Mouse (Mus musculus) midbrain, embryonic 16.5 days (tissue): Measurements from ENCODE around the gene 1700016K19Rik. TPM values are rescaled to one million over a fixed set of nuclear protein-coding genes. Genes with fewer than 3 reads are reported as not detected.

Experiments used
- ATAC-seq: fragments of 200-750 bp; cut with Nextera tagmentation; 2 replicates; pipeline ENCODE4 v1.8.0; 2017; ENCODE audit warnings: moderate TSS enrichment
- H3K27ac ChIP-seq: fragments of 300-500 bp; sonication (generic); 2 replicates; pipeline ENCODE4 v1.5.1; 2014; ENCODE audit warnings: mild to moderate bottlenecking, low read length, mixed read lengths
- H3K27me3 ChIP-seq: fragments of 300-500 bp; sonication (generic); 2 replicates; pipeline ENCODE4 v1.6.1; 2014; ENCODE audit warnings: low read depth, low read length, mixed read lengths; ENCODE audit not compliant: control insufficient read depth, insufficient read depth
- H3K36me3 ChIP-seq: fragments of 300-500 bp; sonication (generic); 2 replicates; pipeline ENCODE4 v1.6.1; 2014; ENCODE audit warnings: mild to moderate bottlenecking, low read length, moderate library complexity, mixed read lengths; ENCODE audit not compliant: control insufficient read depth, insufficient read depth
- H3K4me1 ChIP-seq: fragments of 300-500 bp; sonication (generic); 2 replicates; pipeline ENCODE4 v1.6.1; 2014; ENCODE audit warnings: mild to moderate bottlenecking, low read length, mixed read lengths; ENCODE audit not compliant: control insufficient read depth, insufficient read depth
- H3K4me2 ChIP-seq: fragments of 300-500 bp; sonication (generic); 2 replicates; pipeline ENCODE4 v1.6.1; 2014; ENCODE audit warnings: mild to moderate bottlenecking, low read length, mixed read lengths
- H3K4me3 ChIP-seq: fragments of 300-500 bp; sonication (generic); 2 replicates; pipeline ENCODE4 v1.5.1; 2014; ENCODE audit warnings: low read depth, mild to moderate bottlenecking, low read length, moderate library complexity, mixed read lengths
- H3K9ac ChIP-seq: fragments of 300-500 bp; sonication (generic); 2 replicates; pipeline ENCODE4 v1.6.1; 2014; ENCODE audit warnings: low read depth, low read length, mixed read lengths
- H3K9me3 ChIP-seq: fragments of 300-500 bp; sonication (generic); replicated peaks from 2 replicates; pipeline ENCODE4 v1.6.1; 2014; ENCODE audit warnings: mild to moderate bottlenecking, low read length, mixed read lengths; ENCODE audit not compliant: control insufficient read depth, poor library complexity, severe bottlenecking
- WGBS: fragments of 180-500 bp; shearing (Covaris S2); extraction: QIAGEN DNeasy Blood & Tissue Kit; methylation state at CpG from one replicate; pipeline ENCODE4 v1.1.7; 2014; 5-methylcytosine and 5-hydroxymethylcytosine counted together
- polyA plus RNA-seq: library from polyadenylated mRNA; unstranded; fragments of >200 nt; fragmentation: Nextera tagmentation; extraction: Ambion mirVana; gene quantifications from 2 replicates; pipeline ENCODE4 v1.2.1, GENCODE M21; 2015

1700016K19Rik gene
- polyA plus RNA-seq, 1 experiment from 2014 or later: 7.0 TPM

DNA sequence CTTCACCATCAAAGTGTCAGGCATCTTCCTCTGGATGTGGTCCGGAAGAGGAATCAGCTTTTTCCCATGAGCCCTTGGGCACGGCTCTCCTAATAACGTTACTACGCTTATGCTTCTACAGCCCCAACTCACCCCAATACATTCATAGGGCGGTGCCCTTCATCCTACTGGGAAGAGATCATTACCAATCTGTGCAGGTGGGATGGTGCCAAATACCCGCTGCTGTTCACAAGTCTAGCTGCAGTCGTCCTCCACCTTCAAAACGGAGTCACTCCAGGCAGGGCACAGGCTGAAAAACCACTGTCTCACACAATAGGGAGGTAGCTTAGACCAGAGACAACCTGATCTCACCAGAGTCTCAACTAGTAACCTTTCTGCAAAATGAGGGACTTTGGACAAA, 35.5 kb downstream of the 1700016K19Rik start:
- no peak overlapping the region for H3K27ac ChIP-seq
- H3K36me3 ChIP-seq: no peaks in the 10 kb centered on the region
- ATAC-seq: no peak
- no peak overlapping the region for H3K9ac ChIP-seq
- H3K27me3 ChIP-seq: no peaks in the 10 kb centered on the region
- H3K4me3 ChIP-seq: no peak overlapping the region
- WGBS: 84% methylated on average over 8 of the region's 8 CpGs
- H3K4me2 ChIP-seq: no peak overlapping the region
- H3K9me3 ChIP-seq: no peaks in the 10 kb centered on the region
- no peaks in the 10 kb centered on the region for H3K4me1 ChIP-seq

GRCm38 (mm10) chr11:76037581-76038294, 38.0 kb downstream of the 1700016K19Rik start:
- WGBS: 42% methylated on average over 6 of the region's 6 CpGs
- ATAC-seq: no peak

DNA sequence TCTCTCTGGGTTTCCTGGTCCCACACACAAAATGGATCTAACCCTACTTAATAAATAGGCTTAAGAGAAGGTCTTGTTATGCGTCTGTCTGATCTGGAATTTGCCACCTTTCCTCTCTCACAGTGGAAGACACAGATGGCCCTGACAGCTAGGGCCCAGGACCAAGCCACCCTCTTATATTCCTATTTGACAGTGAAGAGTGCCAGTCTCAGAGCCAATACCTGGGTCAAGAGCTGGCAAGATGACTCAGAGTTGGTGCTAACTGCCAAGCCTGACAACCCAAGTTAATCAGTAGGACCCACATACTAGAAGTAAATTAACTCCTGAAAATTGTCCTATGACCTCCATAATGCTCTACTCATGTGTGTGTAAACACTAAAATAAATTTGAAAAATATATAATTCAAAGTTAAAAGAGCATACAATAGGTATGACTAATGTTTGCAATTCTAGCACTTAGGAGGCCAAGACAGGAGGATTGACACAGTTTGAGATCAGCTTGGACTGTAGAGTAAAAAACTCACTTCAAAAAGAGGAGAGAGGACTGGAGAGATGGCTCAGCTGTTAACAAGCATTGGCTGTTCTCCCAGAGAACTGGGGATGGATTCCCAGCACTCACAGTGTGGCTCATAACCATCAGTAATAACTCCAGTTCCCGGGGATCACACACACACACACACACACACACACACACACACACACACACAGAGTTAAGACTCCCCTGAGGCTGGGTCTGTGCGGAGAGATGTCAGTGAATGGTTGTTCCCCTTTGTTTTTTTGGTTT, 39.8 kb downstream of the 1700016K19Rik start:
- Histone ChIP-seq H3K36me3 (no peaks in the 10 kb centered on the region), H3K4me2 (no peak overlapping the region), H3K4me3 (no peak overlapping the region), H3K4me1 (peaks cover 6% of the 10 kb centered on the region; the same call in 1 of the 2 replicates), H3K27me3 (no peaks in the 10 kb centered on the region), H3K9ac (no peak overlapping the region), H3K27ac (no peak overlapping the region), H3K9me3 (no peaks in the 10 kb centered on the region)
- WGBS: 82% methylated on average over 3 of the region's 3 CpGs
- ATAC-seq: no peak

More at GRCm38 (mm10) chr11:76037581-76038294, 38.0 kb downstream of the 1700016K19Rik start:
- no peaks in the 10 kb centered on the region for H3K36me3 ChIP-seq
- no peaks in the 10 kb centered on the region for H3K9me3 ChIP-seq
- H3K9ac ChIP-seq: no peak overlapping the region
- H3K4me2 ChIP-seq: no peak overlapping the region
- no peak overlapping the region for H3K27ac ChIP-seq
- H3K27me3 ChIP-seq: no peaks in the 10 kb centered on the region
- H3K4me1 ChIP-seq: 0 out of 2 replicates have a peak, but pooled peaks cover under 1% of the 10 kb centered on the region
- H3K4me3 ChIP-seq: no peak overlapping the region

DNA sequence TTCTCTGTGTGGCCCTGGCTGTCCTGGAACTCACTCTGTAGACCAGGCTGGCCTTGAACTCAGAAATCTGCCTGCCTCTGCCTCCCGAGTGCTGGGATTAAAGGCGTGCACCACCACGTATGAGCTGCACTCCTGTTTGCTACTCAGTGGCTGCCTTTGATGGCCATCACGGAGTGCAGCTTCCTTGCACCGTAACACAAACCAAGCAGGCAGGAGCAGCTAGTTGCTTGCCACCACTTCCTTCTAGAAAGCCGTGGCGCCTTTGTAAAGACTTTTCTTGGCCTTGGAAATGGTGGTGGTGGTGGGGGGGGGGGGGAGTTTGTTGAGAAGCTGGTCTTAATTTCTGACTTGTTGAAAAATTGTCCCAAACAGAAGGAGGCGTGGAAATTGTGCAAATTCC, 40.4 kb downstream of the 1700016K19Rik start:
- Histone ChIP-seq H3K4me2 (no peak overlapping the region), H3K27me3 (no peaks in the 10 kb centered on the region), H3K4me3 (no peak overlapping the region), H3K36me3 (no peaks in the 10 kb centered on the region; the same call in 1 of the 2 replicates), H3K9me3 (no peaks in the 10 kb centered on the region), H3K4me1 (peaks cover 6% of the 10 kb centered on the region; the same call in 1 of the 2 replicates), H3K27ac (no peak overlapping the region), H3K9ac (no peak overlapping the region)
- no peak for ATAC-seq
- 81% methylated on average over 8 of the region's 8 CpGs for WGBS

DNA sequence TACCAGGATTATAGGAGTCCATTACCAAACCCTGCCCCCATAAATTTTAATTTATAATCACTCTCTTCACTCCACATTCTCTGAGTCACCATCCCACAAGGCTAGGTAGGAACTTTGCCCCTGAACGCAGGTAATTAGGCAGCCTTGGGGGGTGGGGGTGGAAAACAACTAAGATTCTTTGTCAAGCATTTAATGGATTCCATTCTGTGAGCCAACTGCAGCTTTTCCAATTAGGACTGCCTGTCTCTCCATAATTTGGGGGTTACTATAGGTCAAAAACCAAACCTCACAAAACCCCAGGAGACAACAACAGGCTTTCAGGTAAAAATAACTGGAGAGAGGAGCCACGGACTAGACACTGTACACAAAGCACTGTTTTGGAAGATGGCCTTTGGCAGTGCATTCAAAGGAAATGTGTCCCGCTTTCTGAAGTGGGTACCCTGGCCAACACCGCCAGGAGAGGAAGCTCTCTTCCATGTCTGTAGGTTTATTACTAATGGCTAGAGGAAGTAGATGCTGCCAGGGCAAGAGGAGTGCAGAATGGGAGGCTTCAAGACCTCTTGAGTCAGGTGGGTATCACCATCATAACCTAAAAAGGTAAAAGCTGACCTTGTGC, 41.2 kb downstream of the 1700016K19Rik start:
- Histone ChIP-seq H3K4me2 (no peak overlapping the region), H3K9me3 (no peaks in the 10 kb centered on the region), H3K36me3 (no peaks in the 10 kb centered on the region; the same call in 1 of the 2 replicates), H3K9ac (no peak overlapping the region), H3K27ac (no peak overlapping the region), H3K27me3 (no peaks in the 10 kb centered on the region), H3K4me3 (no peak overlapping the region), H3K4me1 (peaks cover 6% of the 10 kb centered on the region; the same call in 1 of the 2 replicates)
- WGBS: 80% methylated on average over 4 of the region's 4 CpGs
- no peak for ATAC-seq

GRCm38 (mm10) chr11:76042041-76042638, 42.4 kb downstream of the 1700016K19Rik start:
- no peak overlapping the region for H3K4me3 ChIP-seq
- 61% methylated on average over 10 of the region's 10 CpGs for WGBS
- H3K27me3 ChIP-seq: no peaks in the 10 kb centered on the region
- peaks cover 2% of the 10 kb centered on the region; the same call in 1 of the 2 replicates for H3K36me3 ChIP-seq
- H3K9me3 ChIP-seq: no peaks in the 10 kb centered on the region
- H3K9ac ChIP-seq: no peak overlapping the region
- peaks cover 6% of the 10 kb centered on the region; the same call in 1 of the 2 replicates for H3K4me1 ChIP-seq
- H3K27ac ChIP-seq: 0 out of 2 replicates have a peak overlapping the region, but pooled peaks have one; percentile 13
- H3K4me2 ChIP-seq: no peak overlapping the region
- ATAC-seq: no peak

GRCm38 (mm10) chr11:76042882-76043281, 43.2 kb downstream of the 1700016K19Rik start:
- H3K27me3 ChIP-seq: no peaks in the 10 kb centered on the region
- H3K4me3 ChIP-seq: no peak overlapping the region
- no peak overlapping the region for H3K27ac ChIP-seq
- H3K36me3 ChIP-seq: peaks cover 2% of the 10 kb centered on the region; the same call in 1 of the 2 replicates
- no peak overlapping the region for H3K9ac ChIP-seq
- H3K4me1 ChIP-seq: peaks cover 6% of the 10 kb centered on the region; the same call in 1 of the 2 replicates
- H3K9me3 ChIP-seq: no peaks in the 10 kb centered on the region
- H3K4me2 ChIP-seq: no peak overlapping the region
- no peak for ATAC-seq
- WGBS: 46% methylated on average over 5 of the region's 5 CpGs

DNA sequence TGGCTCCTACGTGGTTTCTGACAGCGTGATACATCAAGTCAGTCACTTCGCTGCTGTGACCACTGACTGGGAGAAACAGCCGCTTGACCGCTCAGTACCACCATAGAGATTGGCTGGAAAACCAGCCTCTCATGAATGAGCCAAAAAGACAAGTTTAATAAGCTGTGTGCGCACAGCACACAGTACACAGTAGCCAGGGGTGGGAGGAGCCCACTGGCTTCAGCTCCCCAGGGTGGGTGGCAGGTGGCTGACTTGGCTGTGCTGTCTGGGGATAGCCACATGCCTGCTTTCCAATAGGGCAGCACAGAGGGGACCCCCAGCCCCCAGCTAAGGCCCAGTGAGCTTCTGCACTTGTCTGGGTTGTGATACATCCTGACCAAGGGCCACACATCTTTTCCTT, 44.8 kb downstream of the 1700016K19Rik start:
- Histone ChIP-seq H3K4me3 (no peak overlapping the region), H3K27me3 (no peaks in the 10 kb centered on the region), H3K9ac (no peak overlapping the region), H3K27ac (no peak overlapping the region), H3K9me3 (no peaks in the 10 kb centered on the region), H3K36me3 (peaks cover 2% of the 10 kb centered on the region; the same call in 1 of the 2 replicates), H3K4me2 (no peak overlapping the region), H3K4me1 (peaks cover 6% of the 10 kb centered on the region; the same call in 1 of the 2 replicates)
- ATAC-seq: peak; percentile 17; the same call in 1 of the 2 replicates
- WGBS: 69% methylated on average over 6 of the region's 6 CpGs
